Mouse (Mus musculus) liver, postnatal 0 days (tissue): ENCODE data around the gene Cuedc1.

ENCODE experiments used
- CTCF ChIP-seq: sonication (generic); IDR thresholded peaks from 2 replicates; pipeline ENCODE4 v1.5.1; 2016; ENCODE audit warnings: antibody characterized with exemption, low read depth
- EP300 ChIP-seq: IDR thresholded peaks from 2 replicates; pipeline ENCODE4 v1.6.1; 2016; ENCODE audit warnings: antibody characterized with exemption, low read depth, mild to moderate bottlenecking

DNA sequence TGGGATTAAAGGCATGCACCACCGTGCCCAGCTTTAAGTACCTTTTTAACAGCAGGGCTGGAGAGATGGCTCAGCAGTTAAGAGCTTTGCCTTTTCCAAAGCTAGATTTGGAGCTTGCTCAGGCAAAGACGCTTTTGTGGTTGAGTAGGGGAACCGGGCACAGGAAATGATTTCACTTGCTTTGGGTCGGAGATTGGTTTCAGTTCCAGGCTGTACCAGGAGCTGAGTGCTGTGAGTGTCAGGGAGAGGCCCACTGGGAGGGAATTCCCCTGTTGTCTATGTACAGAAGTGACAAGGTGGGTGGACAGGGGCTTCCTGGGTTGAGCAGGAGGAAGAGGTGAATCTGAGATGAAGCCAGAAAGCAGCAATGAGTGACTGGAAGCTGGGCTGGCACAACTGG is 9.5 kb downstream of the Cuedc1 start:
- TF ChIP-seq EP300 (no peak), CTCF (no peak)
